Mouse (Mus musculus) lung, adult 18-20 months (tissue): ENCODE measurements at regions not wholly inside any gene's neighbourhood (a gene's known extent, or its start where the extent isn't known, plus 50 kb on each side); places are given as distances from the start of the nearest gene placed in this dataset.

Experiments
- DNase-seq, 2 experiments: peaks; one replicate each; pipeline ENCODE4 v3.0.0; 2022; ENCODE audit warnings: mixed read lengths in 2 of 2

DNA sequence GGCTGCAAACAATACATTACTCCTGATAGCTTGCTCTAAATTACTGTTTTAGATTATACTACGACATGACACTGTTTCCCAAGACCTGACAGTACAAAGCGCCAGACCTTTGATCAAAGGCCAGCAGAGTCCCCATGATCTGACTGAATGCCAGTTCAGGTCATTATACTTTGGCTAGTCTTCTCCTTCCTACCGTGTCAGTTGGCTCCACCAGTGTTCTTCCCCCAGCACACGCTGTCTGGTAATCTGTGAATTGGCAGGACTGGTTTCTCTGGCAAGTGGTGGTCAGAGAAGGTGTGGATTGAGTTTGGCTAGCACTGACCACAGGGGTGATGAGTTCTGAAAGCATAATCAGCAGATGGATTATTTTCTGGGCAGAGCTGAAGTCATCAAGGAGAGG, 93.1 kb upstream of the Barx2 start:
- DNase-seq: no peak

DNA sequence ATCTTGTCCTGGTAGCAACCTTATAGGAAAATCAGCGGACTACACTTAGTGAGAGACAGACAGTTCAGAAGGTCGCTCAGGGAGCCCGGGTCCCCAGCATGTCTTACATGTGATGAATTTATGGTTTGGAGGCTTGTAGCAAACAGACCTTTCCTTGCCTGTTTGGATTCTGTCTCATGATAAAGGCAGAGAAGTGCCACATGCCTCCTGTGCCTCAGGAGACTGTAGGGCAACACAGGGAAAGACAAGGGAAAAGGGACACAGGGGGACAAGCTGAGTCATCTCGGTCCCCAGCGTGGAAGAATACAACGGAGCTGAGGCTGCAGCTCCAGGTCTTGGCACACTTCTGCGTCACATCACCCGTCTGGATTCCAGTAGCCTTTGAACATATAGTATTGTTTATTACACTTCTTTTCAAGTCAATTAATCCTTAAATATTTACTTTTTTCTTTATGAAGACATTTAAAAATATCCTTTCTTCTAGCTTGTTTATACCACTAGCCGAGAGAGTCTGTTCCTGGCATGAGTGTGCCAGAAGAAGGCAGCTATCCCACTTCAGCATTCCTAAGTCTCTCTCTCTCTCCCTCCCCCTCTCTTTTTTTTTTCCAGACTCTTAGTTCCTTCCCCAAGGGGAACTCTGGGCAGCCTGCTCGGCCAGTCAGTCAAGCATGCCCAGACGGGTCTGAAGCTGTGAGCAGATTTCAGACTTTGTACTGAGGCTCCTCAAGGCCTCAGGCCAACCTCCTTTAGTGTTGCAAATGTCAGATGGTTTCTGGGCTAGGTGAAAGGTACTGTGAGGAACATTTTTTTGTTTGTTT, 97.9 kb upstream of the Barx2 start:
- DNase-seq: peak; percentile 20 to 29

DNA sequence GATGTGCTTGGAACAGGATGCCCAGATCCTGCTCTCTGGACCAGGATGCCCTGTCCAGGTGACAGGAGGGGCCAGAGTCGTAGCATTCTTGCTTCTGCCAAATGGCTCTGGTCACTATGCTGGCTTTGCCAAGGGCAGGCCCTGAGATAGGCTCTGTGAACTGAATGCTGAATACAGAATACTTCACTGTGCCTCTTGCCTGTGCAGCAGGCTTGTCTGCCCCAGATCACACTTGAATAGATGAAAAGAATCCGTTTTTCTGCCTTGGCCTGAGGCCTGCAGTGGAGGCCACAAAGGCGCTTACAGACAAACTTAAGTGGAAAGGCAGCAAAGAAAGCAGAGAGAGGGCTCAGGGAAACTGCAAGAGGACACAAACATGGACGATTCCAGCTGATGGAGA, 99.7 kb upstream of the Arhgap32 start:
- DNase-seq: no peak

DNA sequence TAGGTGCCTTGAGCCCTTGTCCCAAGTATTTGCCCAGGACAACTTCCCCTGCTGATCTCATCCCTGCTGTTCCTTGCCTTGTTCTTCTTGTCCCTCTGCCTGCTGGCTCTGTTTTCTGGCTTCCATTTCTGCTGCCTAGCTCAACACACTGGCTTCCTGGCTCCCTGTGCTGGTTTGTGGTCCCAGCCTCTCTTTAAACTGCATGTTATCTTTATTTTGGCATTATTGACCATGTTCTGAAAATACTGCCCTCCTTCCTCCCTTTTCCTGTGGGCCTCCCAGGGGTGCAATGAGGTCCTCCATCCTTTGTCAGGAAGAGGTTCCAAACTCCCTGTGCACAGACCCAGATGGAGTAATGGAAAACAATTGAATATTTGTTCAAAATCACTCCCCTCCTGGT, 97.9 kb upstream of the Arhgap32 start:
- DNase-seq: peak; percentile 20 to 21

DNA sequence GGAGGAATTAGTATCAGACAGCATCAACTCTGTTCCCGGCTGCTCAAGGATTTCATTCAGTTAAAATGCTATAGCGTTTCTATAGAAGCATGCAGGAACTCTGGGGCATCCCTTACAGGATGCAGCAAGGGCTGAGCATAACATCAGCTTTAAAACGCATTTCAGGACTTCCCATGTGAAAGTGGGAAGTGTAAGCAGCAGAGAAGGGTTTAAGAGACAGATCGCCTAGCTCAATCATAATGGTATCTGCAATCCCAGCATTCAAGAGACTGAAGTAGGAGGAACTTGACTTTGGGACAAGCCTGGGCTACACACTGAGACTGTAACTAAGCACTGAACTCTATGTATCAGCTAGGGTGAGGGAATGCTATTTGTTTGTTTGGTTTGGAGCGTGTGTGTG, 96.2 kb upstream of the Arhgap32 start:
- DNase-seq: no peak

DNA sequence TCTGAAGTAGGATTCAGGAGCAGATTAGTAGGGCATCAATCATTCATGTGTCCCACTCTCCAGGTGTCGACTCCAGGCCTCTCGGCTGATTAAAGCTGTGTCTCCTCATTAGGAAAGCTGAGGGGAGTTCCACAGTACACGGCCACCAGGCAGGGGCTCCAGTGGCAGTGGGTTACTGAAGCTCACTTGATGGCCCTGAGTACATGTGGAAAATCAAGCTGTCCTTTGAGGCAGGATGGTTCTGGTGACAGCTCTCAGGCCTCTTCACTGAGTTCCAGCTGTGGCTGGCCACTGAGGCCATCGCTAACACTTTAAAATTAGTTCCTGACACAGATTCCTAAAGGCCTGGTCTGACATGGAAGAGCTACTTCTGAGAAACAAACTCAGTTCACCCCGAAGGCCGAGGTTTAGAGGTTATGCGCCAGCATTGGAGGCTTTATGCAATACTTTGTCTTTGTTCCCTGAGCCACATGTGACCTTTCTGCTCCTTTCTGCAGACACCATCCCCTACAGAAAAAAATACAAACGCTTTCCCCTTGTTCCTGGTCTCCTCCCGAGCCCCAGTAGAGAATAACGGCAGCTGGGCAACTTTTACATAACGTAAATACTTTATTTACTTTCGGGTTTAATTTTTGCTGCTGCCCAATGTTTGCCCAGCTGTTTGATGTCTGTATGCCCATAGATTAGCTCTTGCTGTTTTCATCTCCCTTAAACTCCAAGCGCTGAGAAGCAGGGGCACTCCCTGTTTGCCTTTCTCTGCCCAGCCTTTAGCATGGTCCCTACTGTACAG, 94.8 kb upstream of the Arhgap32 start:
- DNase-seq: peak in 1 of 2 experiments; percentile 43

DNA sequence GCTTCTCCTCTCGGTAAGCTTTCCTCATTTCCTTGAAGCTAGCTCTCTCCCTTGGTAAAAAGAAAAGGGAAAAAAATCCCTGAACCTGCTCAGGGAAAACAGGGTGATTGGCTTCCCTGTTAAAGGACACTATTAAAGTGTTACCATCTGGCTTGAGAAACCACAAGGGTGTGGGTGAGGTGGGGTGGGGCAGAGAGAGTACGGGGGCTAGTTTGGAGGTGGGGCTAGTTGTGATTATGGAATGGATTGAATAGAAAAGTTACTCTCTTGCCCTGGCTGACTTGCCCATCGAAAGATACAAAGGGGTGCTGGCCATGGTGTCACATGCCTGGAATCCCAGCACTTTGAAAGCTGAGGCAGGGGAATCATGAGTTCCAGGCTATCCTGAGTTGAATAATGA, 94.2 kb upstream of the Arhgap32 start:
- DNase-seq: no peak

DNA sequence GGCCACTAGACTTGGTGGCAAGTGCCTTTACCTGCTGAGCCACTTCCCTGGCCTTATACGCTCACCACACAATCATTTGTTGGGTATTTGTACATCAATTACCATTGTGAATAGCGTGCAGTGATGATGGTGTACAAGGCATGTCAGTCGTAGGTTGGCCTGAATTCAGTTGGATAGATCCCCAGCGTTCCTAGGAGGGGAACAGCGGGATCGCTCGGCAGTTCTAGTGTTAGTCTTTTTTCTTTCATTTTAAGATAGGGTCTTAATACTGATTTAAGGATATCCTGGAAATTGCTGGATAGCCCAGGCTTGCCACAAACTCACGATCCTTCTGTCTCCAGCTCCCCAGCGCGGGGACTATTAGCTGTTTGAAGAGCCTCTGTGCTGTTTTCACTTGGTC, 92.9 kb upstream of the Arhgap32 start:
- DNase-seq: no peak

DNA sequence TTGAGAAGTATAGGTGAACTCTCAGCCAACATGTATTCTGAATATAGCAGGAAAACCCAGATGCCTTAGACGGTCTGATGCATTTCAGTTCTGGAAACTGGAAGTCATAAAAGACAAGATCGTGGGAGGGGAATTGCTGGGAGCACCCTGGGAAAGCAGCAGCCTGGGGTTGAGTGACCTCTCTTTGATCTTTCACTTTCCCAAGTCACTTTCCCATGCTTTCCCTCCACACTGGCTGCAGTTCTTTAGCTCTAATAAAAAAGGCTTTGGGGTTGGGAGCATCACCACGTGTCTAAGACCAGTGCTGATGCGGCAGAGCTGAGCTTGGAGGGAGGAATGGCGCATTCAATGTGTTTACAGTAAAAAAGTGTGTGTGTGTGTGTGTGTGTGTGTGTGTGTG, 91.2 kb upstream of the Arhgap32 start:
- DNase-seq: no peak

DNA sequence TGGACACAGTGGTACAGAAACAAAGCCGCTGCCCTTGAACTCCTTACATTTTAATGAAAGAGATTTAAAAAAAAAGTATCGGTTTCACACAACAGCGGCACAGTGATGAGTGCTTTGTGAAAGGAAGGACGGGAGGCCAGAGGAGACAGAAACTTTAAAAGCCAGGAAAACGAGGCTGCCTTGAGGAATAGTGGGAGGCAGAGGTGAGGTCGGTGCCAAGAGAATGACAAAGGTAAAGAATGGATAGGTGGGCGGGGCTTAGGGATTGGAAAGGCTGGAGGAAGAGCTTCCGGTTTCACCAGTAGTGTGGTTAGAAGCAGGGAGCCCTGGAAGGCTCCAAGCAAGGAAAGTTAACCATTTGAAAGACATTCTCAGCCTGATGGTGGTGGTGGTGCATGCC, 88.0 kb upstream of the Arhgap32 start:
- peak; percentile 34 to 62 for DNase-seq

DNA sequence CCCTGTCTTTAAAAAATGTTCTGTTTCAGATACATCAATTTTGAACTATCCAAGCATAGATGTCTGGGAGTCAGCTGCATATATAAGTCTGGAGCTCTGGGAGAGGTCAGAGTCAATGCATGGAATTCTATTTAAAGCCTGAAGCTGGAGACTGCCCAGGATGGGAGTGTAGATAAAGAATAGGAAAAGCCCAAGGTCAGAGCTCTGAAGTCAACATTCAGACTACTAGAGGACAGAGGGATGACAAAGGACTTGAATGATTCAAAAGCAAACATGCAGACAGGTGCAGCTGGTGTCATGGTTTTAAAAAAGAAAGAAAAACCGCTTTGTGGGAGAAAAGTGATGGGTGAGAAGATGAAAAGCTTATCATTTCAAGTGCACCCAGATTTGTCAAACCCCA, 86.9 kb upstream of the Arhgap32 start:
- DNase-seq: no peak

DNA sequence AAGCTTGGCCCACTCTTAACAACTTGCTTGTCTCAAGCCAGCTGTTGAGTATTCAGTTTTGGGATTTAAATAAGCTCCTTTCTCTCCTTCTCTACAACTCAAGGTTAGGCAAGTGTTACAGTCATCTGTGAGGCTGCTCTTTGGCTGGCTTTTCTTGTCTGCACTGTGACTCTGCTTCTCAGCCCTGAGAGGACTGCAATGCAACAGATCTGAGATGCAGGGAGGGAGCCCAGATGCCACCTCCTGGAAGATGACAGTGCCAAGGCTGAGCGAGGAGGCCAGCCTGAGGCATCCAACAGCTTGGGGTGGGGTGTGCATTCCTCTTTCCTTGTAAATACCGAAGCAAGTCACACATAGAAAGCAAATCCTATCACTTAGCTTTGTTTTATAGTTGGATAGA, 86.2 kb upstream of the Arhgap32 start:
- no peak for DNase-seq

DNA sequence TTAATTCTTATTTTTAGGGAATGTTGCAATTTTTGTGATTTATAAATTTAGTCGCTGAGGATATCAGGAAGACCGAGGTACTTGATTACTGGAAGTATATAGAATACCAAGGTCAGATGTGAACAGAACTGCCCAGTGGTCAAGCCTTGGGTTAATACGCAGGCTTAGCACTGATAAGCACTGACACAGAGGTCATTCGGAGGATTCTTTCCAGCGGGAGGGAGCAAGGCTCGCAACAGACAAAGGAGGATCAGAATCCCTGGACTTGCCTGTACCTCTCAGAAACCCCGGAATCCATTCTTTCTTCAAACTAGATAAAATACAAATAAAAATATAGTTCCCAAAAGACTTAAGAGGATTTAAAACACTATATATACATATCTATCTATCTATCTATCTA, 85.7 kb upstream of the Arhgap32 start:
- DNase-seq: no peak

DNA sequence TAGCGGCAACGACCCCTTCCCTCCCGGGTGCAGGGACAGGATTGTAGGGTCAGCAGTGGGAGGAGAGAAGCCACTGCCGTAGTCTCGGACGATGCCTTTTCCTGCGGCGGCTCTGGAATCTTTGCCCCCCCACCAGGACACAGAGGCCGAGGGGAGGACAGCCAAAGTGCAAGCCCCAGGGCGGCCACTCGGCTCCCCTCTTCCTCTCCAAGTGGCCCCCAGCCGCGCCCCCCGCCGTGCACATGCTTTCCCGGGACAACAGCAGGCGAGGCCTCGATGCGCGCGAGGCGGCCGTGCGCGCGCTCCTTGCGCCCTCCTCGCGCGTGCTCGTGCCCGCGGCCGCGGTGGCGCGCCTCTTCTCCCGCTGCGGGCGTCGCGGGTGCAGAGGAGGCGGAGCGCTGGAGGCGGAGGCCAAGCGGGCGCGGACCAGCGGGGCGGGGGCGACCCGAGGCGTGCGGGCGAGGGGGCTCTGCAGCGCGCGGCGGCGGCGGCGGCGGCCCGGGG, 83.9 kb upstream of the Arhgap32 start:
- DNase-seq: peak; percentile 65 to 79

DNA sequence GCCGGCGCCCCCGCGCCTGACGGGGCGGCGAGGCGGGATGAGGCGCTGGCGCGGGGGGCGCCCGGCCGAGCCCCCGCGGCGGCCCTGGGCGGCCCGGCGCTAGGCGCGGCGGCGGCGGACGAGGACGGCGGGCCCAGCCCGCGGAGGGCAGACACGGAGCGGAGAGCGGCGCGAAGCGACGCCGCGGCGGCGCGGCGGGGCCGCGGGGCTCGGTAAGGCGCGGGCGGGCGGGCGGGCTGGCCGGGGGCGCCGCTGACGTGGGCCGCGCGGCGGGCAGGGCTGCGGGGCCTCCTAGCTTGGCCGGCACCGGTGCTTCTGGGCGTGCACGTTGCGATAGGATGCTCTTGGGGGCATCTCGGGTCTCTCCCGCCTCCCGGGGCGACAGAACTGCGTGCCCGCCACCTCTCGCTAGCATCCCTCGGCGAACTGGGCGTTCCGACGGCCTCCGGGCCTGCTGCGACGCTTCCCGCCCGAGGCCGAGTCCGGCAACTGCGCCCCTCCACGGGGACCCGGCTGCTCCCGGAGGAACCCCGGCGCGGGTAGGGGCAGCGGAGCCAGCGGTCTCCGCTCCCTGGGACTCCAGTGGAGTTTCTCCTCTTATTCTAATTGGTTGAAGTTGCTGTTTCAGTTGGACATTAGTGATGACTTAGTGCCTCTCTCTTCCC, 83.3 kb upstream of the Arhgap32 start:
- peak; percentile 23 to 28 for DNase-seq

DNA sequence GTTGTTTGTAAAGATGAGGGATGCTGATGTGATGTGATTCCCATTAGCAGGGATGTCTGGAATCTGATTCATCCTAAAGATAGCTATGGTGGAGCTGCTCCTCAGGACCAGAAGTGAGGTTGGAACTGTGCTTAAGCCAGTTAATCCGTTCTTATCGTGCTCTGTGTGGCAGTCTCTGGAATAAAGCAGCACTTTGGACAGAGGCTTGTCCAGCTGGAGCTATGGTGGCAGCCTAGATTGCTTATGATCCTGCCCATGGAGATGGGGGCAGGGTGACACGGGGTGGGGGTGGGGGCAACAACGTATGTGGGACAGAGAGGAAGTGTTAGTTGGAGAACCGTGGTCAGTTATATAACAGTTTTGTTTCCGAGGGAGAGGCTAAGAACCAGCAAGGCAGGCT, 82.0 kb upstream of the Arhgap32 start:
- no peak for DNase-seq

DNA sequence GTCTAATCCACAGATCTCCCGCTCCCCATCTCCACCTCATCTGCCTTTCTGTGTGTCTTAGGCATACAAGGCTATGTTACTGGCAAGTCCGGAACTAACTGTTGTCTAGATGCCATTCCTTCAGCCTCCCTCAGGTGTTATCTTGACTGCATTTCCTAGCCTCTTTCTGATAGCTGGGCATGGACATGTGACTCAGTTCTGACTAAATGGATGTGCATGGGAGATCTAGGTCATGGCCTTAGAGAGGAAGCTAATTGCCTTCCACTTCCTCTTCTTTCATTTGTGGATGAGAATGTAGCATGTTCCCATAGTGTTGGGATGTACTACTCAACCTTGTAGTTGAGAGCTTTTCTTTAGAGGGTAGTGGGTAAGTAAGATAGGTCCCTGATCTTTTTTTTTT, 75.9 kb upstream of the Arhgap32 start:
- DNase-seq: no peak

DNA sequence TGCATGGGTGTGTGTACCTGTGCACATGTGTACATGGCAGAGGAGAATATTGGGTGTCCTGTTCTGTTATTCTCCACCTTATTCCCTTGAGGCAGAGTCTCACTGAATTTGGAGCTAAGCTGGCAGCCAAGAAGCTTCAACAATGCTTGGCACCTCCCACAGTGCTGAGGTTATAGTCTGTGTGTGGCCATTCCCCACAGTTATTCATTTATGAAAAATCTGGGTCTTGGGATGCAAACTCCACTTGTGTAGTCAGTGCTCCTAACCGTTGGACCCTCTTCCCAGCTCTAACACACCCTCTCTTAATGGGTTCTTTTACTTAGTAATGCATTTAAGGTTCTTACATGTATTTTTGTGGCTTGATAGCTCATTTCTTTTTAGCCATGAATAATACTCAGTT, 72.6 kb upstream of the Arhgap32 start:
- DNase-seq: no peak

DNA sequence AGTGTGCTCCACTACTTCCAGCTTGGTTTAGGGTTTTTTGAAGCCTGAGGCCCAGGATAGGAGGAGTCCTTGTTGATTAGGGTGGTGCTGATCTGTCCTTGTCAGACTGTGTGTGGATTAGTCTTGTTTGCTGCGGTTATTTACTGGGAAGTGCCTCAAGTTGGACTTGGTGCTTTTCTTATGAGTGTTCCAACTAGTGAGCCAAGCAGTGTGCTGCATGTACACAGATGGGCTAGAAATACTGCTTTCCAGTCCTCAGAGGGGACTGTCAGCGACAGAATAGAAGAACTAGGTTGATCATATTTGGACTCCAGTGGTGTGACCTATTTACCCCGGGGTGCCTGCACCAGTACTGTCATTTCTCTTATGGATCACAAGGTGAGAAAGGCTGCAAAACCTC, 69.1 kb upstream of the Arhgap32 start:
- no peak for DNase-seq

DNA sequence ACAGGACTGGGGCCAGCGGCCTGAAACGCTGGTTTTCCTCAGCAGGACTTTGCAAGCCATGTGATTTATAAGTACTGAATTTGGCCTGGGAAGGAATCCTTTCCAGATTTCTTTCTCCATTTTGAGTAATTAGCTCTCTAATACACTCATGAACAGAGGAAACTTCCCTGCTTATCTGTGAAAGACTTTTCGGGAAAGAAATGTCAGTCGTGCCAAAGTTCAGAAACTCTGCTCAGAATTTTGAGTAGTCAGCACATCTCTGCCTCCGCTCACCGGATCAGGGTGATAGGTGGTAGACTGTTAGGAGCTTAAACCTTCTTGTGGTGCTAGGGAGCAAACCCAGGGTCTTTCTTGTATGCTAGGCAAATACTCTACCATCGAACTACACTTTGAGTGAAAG, 67.0 kb upstream of the Arhgap32 start:
- DNase-seq: no peak

DNA sequence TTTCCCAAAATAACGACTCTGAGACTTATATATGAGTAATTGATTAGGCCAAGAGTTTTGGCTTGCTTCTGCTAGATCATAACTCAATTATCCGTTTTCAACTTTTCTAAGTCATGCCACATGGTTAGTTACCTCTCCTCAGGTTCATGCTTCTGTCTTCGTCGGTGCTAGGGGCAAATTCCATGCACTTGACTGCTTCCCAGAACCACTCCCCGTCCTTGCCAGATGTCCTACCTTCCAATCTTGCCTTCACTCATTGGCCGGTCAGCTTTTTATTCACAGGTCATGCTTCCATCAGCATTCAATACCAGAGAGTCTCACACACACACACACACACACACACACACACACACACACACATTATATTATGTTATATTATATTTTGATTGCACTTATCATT, 66.4 kb upstream of the Arhgap32 start:
- DNase-seq: no peak

DNA sequence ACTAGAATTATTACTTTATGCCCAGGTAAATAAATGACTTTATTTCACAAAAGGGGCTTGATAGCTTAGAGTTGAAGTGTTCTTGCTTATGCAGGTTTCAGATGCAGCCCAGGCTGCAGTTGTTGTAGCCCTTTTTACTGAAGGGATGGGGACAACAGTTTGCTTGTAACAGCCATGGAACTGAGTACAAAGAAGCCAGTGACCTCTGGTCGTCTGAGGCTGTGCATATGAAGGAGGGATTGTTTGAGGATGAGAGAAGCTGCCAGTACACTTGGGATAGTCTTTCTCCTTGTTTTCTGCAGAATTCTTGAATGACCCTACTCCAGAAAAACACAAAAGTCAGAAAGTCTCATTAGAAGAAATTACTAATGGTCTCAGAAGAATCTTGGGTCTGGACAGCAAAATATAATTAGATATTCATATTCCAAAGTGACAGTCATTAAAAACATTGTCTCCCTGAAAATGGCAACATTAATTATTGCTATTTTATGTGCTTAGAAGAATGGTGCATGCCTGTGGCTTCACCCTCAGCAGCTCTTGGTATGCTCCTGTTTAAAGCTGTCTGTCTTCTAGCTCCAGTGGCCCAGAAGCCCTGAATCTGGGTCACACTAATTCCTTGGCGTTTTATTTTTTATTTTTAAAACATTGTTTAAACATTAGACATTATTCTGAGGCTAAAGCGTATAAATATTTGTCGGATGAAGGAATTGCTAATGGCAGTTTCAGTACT, 61.9 kb upstream of the Arhgap32 start:
- no peak for DNase-seq
